Mouse (Mus musculus) intestine, postnatal 0 days (tissue): Measurements from ENCODE around the gene Apbb2. TPM values are rescaled to one million over a fixed set of nuclear protein-coding genes. Genes with fewer than 3 reads are reported as not detected.

Source experiments
- ATAC-seq: fragments of 200-750 bp; cut with Nextera tagmentation; 2 replicates; pipeline ENCODE4 v1.8.0; 2017; ENCODE audit warnings: mild to moderate bottlenecking, moderate TSS enrichment, moderate library complexity
- H3K27ac ChIP-seq: fragments of 300-500 bp; sonication (generic); 2 replicates; pipeline ENCODE4 v1.5.1; 2014; ENCODE audit warnings: mild to moderate bottlenecking, low read depth, low read length, moderate library complexity
- H3K27me3 ChIP-seq: fragments of 300-500 bp; sonication (generic); replicated peaks from 2 replicates; pipeline ENCODE4 v1.6.1; 2014; ENCODE audit warnings: low read length, mixed read lengths; ENCODE audit not compliant: control insufficient read depth, insufficient read depth
- H3K36me3 ChIP-seq: fragments of 300-500 bp; sonication (generic); 2 replicates; pipeline ENCODE4 v1.6.1; 2014; ENCODE audit warnings: mild to moderate bottlenecking, moderate library complexity; ENCODE audit not compliant: control insufficient read depth, insufficient read depth
- H3K4me1 ChIP-seq: fragments of 300-500 bp; sonication (generic); replicated peaks from 2 replicates; pipeline ENCODE4 v1.6.1; 2014; ENCODE audit warnings: antibody characterized with exemption, low read length, mixed read lengths; ENCODE audit not compliant: control insufficient read depth, insufficient read depth
- H3K4me2 ChIP-seq: fragments of 300-500 bp; sonication (generic); replicated peaks from 2 replicates; pipeline ENCODE4 v1.6.1; 2014; ENCODE audit warnings: low read depth, mild to moderate bottlenecking, moderate library complexity
- H3K4me3 ChIP-seq: fragments of 300-500 bp; sonication (generic); 2 replicates; pipeline ENCODE4 v1.5.1; 2014; ENCODE audit warnings: low read depth, low read length
- H3K9ac ChIP-seq: fragments of 300-500 bp; sonication (generic); 2 replicates; pipeline ENCODE4 v1.6.1; 2014; ENCODE audit warnings: mild to moderate bottlenecking, low read depth, low read length
- H3K9me3 ChIP-seq: fragments of 300-500 bp; sonication (generic); 2 replicates; pipeline ENCODE4 v1.6.1; 2016; ENCODE audit warnings: mixed run types; ENCODE audit not compliant: control insufficient read depth
- CTCF ChIP-seq: sonication (generic); IDR thresholded peaks from 2 replicates; pipeline ENCODE4 v1.5.1; 2016; ENCODE audit warnings: low read depth, mild to moderate bottlenecking, control low read depth, antibody characterized with exemption, moderate library complexity
- WGBS: fragments of 180-500 bp; shearing (Covaris S2); extraction: QIAGEN DNeasy Blood & Tissue Kit; methylation state at CpG from one replicate; pipeline ENCODE4 v1.1.7; 2014; 5-methylcytosine and 5-hydroxymethylcytosine counted together
- polyA plus RNA-seq: library from polyadenylated mRNA; unstranded; fragments of >200 nt; fragmentation: Nextera tagmentation; extraction: Ambion mirVana; gene quantifications from 2 replicates; pipeline ENCODE4 v1.2.1, GENCODE M21; 2015

Apbb2 gene
- polyA plus RNA-seq, 1 experiment from 2014 or later: 18.7 TPM

GRCm38 (mm10) chr5:66360739-66361138 is 257.8 kb downstream of the Apbb2 start:
- Histone ChIP-seq H3K9ac (no peak overlapping the region), H3K27me3 (no peaks in the 10 kb centered on the region), H3K36me3 (peaks cover 6% of the 10 kb centered on the region), H3K27ac (no peak overlapping the region), H3K9me3 (no peaks in the 10 kb centered on the region), H3K4me2 (no peak overlapping the region), H3K4me3 (no peak overlapping the region), H3K4me1 (no peaks in the 10 kb centered on the region)
- 80% methylated on average over 9 of the region's 9 CpGs for WGBS
- no peak for TF ChIP-seq CTCF
- ATAC-seq: no peak

- no peak for ATAC-seq
- no peak for TF ChIP-seq CTCF
- Histone ChIP-seq H3K4me3 (no peak overlapping the region), H3K9ac (no peak overlapping the region), H3K27me3 (no peaks in the 10 kb centered on the region), H3K36me3 (peaks cover 6% of the 10 kb centered on the region; the same call in 1 of the 2 replicates), H3K4me1 (no peaks in the 10 kb centered on the region), H3K9me3 (no peaks in the 10 kb centered on the region), H3K4me2 (no peak overlapping the region), H3K27ac (no peak overlapping the region)
- WGBS: 87% methylated on average over 15 of the region's 15 CpGs
These were observed 258.7 kb downstream of the Apbb2 start for GRCm38 (mm10) chr5:66359742-66360423.

- no peak overlapping the region for H3K9ac ChIP-seq
- no peaks in the 10 kb centered on the region for H3K27me3 ChIP-seq
- no peaks in the 10 kb centered on the region for H3K9me3 ChIP-seq
- no peak for ATAC-seq
- TF ChIP-seq CTCF: no peak
- H3K27ac ChIP-seq: no peak overlapping the region
- H3K4me3 ChIP-seq: no peak overlapping the region
- H3K4me1 ChIP-seq: no peaks in the 10 kb centered on the region
- WGBS: 93% methylated on average over 3 of the region's 3 CpGs
- no peak overlapping the region for H3K4me2 ChIP-seq
- no peaks in the 10 kb centered on the region for H3K36me3 ChIP-seq
These were observed 263.4 kb downstream of the Apbb2 start for GRCm38 (mm10) chr5:66355147-66355546.

- no peaks in the 10 kb centered on the region for H3K36me3 ChIP-seq
These were observed 264.7 kb downstream of the Apbb2 start for GRCm38 (mm10) chr5:66353876-66354275.

GRCm38 (mm10) chr5:66351836-66352390 is 266.7 kb downstream of the Apbb2 start:
- Histone ChIP-seq H3K9ac (no peak overlapping the region), H3K4me2 (no peak overlapping the region), H3K4me1 (no peaks in the 10 kb centered on the region), H3K4me3 (no peak overlapping the region), H3K36me3 (no peaks in the 10 kb centered on the region; the same call in 1 of the 2 replicates), H3K27ac (no peak overlapping the region), H3K27me3 (no peaks in the 10 kb centered on the region), H3K9me3 (no peaks in the 10 kb centered on the region)
- 89% methylated on average over 7 of the region's 7 CpGs for WGBS
- TF ChIP-seq CTCF: no peak
- no peak for ATAC-seq

More at GRCm38 (mm10) chr5:66353876-66354275, 264.7 kb downstream of the Apbb2 start:
- Histone ChIP-seq H3K27me3 (no peaks in the 10 kb centered on the region), H3K9me3 (no peaks in the 10 kb centered on the region), H3K4me2 (no peak overlapping the region), H3K4me1 (no peaks in the 10 kb centered on the region), H3K9ac (no peak overlapping the region), H3K27ac (no peak overlapping the region), H3K4me3 (no peak overlapping the region)
- no peak for TF ChIP-seq CTCF
- no peak for ATAC-seq
- WGBS: 76% methylated on average over 3 of the region's 3 CpGs

GRCm38 (mm10) chr5:66351064-66351463 is 267.5 kb downstream of the Apbb2 start:
- WGBS: 89% methylated on average over 12 of the region's 12 CpGs

More at GRCm38 (mm10) chr5:66351064-66351463, 267.5 kb downstream of the Apbb2 start:
- no peak overlapping the region for H3K9ac ChIP-seq
- H3K27ac ChIP-seq: no peak overlapping the region
- TF ChIP-seq CTCF: no peak
- no peaks in the 10 kb centered on the region for H3K9me3 ChIP-seq
- H3K4me1 ChIP-seq: 0 out of 2 replicates have a peak, but pooled peaks cover under 1% of the 10 kb centered on the region
- H3K27me3 ChIP-seq: no peaks in the 10 kb centered on the region
- no peaks in the 10 kb centered on the region; the same call in 1 of the 2 replicates for H3K36me3 ChIP-seq
- H3K4me2 ChIP-seq: no peak overlapping the region
- no peak overlapping the region for H3K4me3 ChIP-seq
- ATAC-seq: no peak
